Mouse (Mus musculus) liver, embryonic 12.5 days (tissue): ENCODE results near the gene Plcb2. TPM values are rescaled to one million over a fixed set of nuclear protein-coding genes. Genes with fewer than 3 reads are reported as not detected.

Source experiments
- ATAC-seq: fragments of 200-750 bp; cut with Nextera tagmentation; 2 replicates; pipeline ENCODE4 v1.8.0; 2017; ENCODE audit warnings: moderate number of reproducible peaks, mild to moderate bottlenecking, moderate library complexity
- H3K27ac ChIP-seq: fragments of 300-500 bp; sonication (generic); 2 replicates; pipeline ENCODE4 v1.5.1; 2016; ENCODE audit warnings: mild to moderate bottlenecking
- H3K27me3 ChIP-seq: fragments of 300-500 bp; sonication (generic); replicated peaks from 2 replicates; pipeline ENCODE4 v1.6.1; 2016; ENCODE audit warnings: mild to moderate bottlenecking, moderate library complexity
- H3K36me3 ChIP-seq: fragments of 300-500 bp; sonication (generic); 2 replicates; pipeline ENCODE4 v1.6.1; 2016; ENCODE audit warnings: mild to moderate bottlenecking, moderate library complexity
- H3K4me1 ChIP-seq: fragments of 300-500 bp; sonication (generic); 2 replicates; pipeline ENCODE4 v1.6.1; 2016
- H3K4me2 ChIP-seq: fragments of 300-500 bp; sonication (generic); 2 replicates; pipeline ENCODE4 v1.6.1; 2016; ENCODE audit warnings: mild to moderate bottlenecking, moderate library complexity
- H3K4me3 ChIP-seq: fragments of 300-500 bp; sonication (generic); 2 replicates; pipeline ENCODE4 v1.5.1; 2016; ENCODE audit warnings: mild to moderate bottlenecking, moderate library complexity
- H3K9ac ChIP-seq: fragments of 300-500 bp; sonication (generic); 2 replicates; pipeline ENCODE4 v1.6.1; 2016; ENCODE audit warnings: mild to moderate bottlenecking, moderate library complexity
- H3K9me3 ChIP-seq: fragments of 300-500 bp; sonication (generic); replicated peaks from 2 replicates; pipeline ENCODE4 v1.6.1; 2016; ENCODE audit warnings: mild to moderate bottlenecking, moderate library complexity
- WGBS: fragments of 180-500 bp; shearing (Covaris S2); methylation state at CpG from one replicate; pipeline ENCODE4 v1.1.7; 2016; ENCODE audit not compliant: insufficient replicate concordance; 5-methylcytosine and 5-hydroxymethylcytosine counted together
- polyA plus RNA-seq: library from polyadenylated mRNA; unstranded; fragments of >200 nt; fragmentation: Nextera tagmentation; extraction: Ambion mirVana; gene quantifications from 2 replicates; pipeline ENCODE4 v1.2.1, GENCODE M21; 2016

The Plcb2 gene
- polyA plus RNA-seq, 1 experiment from 2014 or later = 2.5 TPM

DNA sequence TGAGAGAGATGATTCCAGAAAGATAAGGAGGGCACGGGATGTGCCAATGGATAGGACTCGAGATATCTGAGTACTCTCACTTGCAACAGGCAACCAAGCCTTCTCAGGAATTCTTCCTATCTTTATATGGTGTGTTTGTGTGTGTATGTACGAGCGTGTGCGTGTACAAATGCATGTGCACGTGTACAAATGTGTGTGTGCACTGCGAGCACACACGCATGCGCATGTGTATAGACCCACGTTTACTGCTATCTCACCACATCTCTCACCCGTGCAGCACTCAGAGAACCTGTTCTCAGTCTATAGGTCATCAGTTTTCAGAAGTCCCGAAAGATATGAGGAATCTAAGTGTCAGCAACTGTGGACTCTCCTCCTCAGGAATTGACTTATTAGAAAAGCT is 68.7 kb downstream of the Plcb2 start:
- Histone ChIP-seq H3K9ac (peak overlapping the region; percentile 72), H3K4me1 (peaks cover 80% of the 10 kb centered on the region)
- WGBS = 31% methylated on average over 12 of the region's 12 CpGs

DNA sequence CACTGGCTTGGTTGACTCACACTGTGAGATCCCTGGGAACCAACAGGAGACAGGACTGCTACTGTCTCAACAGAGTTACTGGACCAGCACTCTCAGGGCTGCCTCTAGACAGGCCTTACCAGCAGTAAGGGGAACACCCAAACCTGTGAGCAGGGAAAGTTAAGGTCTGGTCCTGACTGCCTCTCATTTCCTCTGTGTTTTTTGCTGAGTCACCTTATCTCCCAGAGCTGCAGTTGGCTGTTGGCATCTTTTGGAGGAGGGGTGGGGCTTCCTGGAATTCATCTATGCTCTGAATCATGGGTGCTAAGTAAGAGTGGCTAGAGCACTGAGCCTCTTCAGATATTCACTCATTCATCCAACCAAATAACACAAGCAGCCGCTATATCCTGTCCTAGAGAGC is 69.2 kb downstream of the Plcb2 start:
- Histone ChIP-seq H3K36me3 (no peaks in the 10 kb centered on the region), H3K9me3 (no peaks in the 10 kb centered on the region), H3K9ac (peak overlapping the region; percentile 72), H3K4me1 (peaks cover 76% of the 10 kb centered on the region), H3K4me2 (peak overlapping the region; percentile 76), H3K27me3 (peaks cover 16% of the 10 kb centered on the region; the same call in 1 of the 2 replicates), H3K4me3 (peak overlapping the region; percentile 54), H3K27ac (peak overlapping the region; percentile 99)
- 23% methylated on average over 1 of the region's 1 CpGs for WGBS
- ATAC-seq = peak; percentile 82

More for the DNA sequence above, 68.7 kb downstream of the Plcb2 start:
- Histone ChIP-seq H3K27ac (peak overlapping the region; percentile 99), H3K4me3 (peak overlapping the region; percentile 54), H3K4me2 (peak overlapping the region; percentile 76), H3K36me3 (no peaks in the 10 kb centered on the region), H3K27me3 (peaks cover 19% of the 10 kb centered on the region; the same call in 1 of the 2 replicates), H3K9me3 (no peaks in the 10 kb centered on the region)
- peak; percentile 17 for ATAC-seq

DNA sequence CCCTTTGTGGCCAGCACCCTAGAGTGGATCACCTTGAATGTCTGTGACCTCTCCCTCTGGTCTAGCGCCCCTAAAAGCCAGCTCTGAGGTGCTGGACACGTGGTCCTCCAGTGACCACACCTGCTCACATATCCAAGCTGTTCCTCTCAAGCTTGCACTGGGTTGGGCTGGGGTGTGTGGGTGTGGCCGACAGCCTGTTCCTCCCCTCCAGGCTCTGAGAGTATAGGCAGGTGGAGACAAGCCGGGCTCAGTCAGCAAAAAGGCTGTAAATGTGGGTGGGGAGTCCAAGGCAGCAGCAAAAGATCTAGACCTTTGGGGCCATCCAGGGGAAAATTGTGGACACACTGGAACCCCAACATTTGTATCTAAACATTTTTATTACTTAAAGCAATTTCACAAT is 69.8 kb downstream of the Plcb2 start:
- Histone ChIP-seq H3K4me2 (peak overlapping the region; percentile 76), H3K27ac (peak overlapping the region; percentile 99), H3K4me3 (peak overlapping the region; percentile 54), H3K36me3 (no peaks in the 10 kb centered on the region), H3K27me3 (0 out of 2 replicates have a peak, but pooled peaks cover 9% of the 10 kb centered on the region), H3K9ac (peak overlapping the region; percentile 70), H3K9me3 (no peaks in the 10 kb centered on the region), H3K4me1 (peaks cover 70% of the 10 kb centered on the region)
- ATAC-seq = peak; percentile 85
- 15% methylated on average over 4 of the region's 4 CpGs for WGBS

Other genes starting within 250 kb of the Plcb2 start
- 130 TPM in 2 replicates for gene Srp14, start 248.7 kb downstream of the Plcb2 start, polyA plus RNA-seq
- 0.62 and 0.83 TPM in 2 replicates for gene Bmf, start 178.8 kb downstream of the Plcb2 start, polyA plus RNA-seq
- 70.9 and 72.5 TPM in 2 replicates for gene Bub1b, start 130.2 kb downstream of the Plcb2 start, polyA plus RNA-seq
- gene Pak6, start 65.1 kb downstream of the Plcb2 start, polyA plus RNA-seq = 1.4 and 1.9 TPM in 2 replicates
- 0.07 TPM in 1 of 2 replicates, not detected in the other for gene Ankrd63, start 24.5 kb downstream of the Plcb2 start, polyA plus RNA-seq
- 23.1 TPM in 2 replicates for gene Inafm2, start 17.3 kb upstream of the Plcb2 start, polyA plus RNA-seq
- gene Ccdc9b, start 34.2 kb upstream of the Plcb2 start, polyA plus RNA-seq = 0.36 and 0.39 TPM in 2 replicates
- not detected in 2 replicates for gene Phgr1, start 44.3 kb upstream of the Plcb2 start, polyA plus RNA-seq
- gene Disp2, start 51.3 kb upstream of the Plcb2 start, polyA plus RNA-seq = 0.35 and 0.37 TPM in 2 replicates
- 92.8 and 95.2 TPM in 2 replicates for gene Knstrn, start 85.6 kb upstream of the Plcb2 start, polyA plus RNA-seq
- gene Ivd, start 133.5 kb upstream of the Plcb2 start, polyA plus RNA-seq = 27.9 and 30.8 TPM in 2 replicates
- gene Bahd1, start 171.9 kb upstream of the Plcb2 start, polyA plus RNA-seq = 5.1 and 5.6 TPM in 2 replicates
- 8.8 and 9.5 TPM in 2 replicates for gene Chst14, start 198.1 kb upstream of the Plcb2 start, polyA plus RNA-seq